In the genomic region with DNA sequence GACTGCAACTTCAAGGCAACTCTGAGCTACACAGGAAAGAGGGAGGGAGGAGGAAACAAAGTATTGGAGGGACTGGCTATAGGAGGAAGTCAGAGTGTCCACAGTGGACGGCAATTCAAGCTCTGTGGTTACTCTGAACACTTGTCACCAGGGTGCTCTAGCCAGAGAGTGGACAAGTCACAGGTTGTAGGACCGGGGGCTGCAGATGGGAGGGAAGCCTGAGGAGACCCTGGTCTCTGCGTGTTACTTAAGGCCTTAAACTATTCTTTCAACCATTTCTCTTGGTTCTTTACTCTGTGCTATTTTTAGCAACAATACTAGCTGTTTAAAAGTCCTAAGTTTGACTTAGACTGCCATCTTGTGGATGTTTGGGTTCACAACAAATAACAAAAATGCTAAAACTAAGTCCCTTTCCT, we compare ENCODE assay signal across 8 mouse cellular contexts. TPM values are rescaled to one million over a fixed set of nuclear protein-coding genes. Genes with fewer than 3 reads are reported as not detected.
DNase-seq lines count a peak whose midpoint lies in the region; ATAC-seq and TF ChIP-seq lines count a peak whose summit lies in the region.

No protein-coding gene starts in this region.

- no peaks in the 10 kb centered on the region for H3K9me3 ChIP-seq in ES-E14 (ENCODE audit: control insufficient read depth, insufficient read depth, low read depth, low read length)
- no peaks in the 10 kb centered on the region for H3K9me3 ChIP-seq in embryonic facial prominence, embryonic 13.5 days
- H3K9me3 ChIP-seq in hindbrain, postnatal 0 days (ENCODE audit: low read length) = no peaks in the 10 kb centered on the region
- H3K9me3 ChIP-seq in stomach, embryonic 14.5 days (ENCODE audit: control insufficient read depth, low read depth, low read length) = no peaks in the 10 kb centered on the region

- no peak overlapping the region for H3K9ac ChIP-seq in ES-E14 (ENCODE audit: insufficient read depth, low read depth, low read length, poor library complexity, severe bottlenecking)
- H3K9ac ChIP-seq in embryonic facial prominence, embryonic 13.5 days = 0 out of 2 replicates have a peak overlapping the region, but pooled peaks have one; percentile 27
- no peak overlapping the region for H3K9ac ChIP-seq in hindbrain, postnatal 0 days (replicated peaks; ENCODE audit: low read length)
- no peak overlapping the region; the same call in 1 of the 2 replicates for H3K9ac ChIP-seq in stomach, embryonic 14.5 days (replicated peaks; ENCODE audit: low read depth, low read length)

- no peak overlapping the region for H3K27ac ChIP-seq in ES-E14 (ENCODE audit: insufficient read depth, low read depth, low read length, poor library complexity, severe bottlenecking)
- H3K27ac ChIP-seq in embryonic facial prominence, embryonic 13.5 days = peak overlapping the region; percentile 49; the same call in 1 of the 2 replicates
- H3K27ac ChIP-seq in hindbrain, postnatal 0 days = peak overlapping the region; percentile 32; the same call in 1 of the 2 replicates
- peak overlapping the region; percentile 24; the same call in 1 of the 2 replicates for H3K27ac ChIP-seq in stomach, embryonic 14.5 days (ENCODE audit: low read length)
- no peak overlapping the region for H3K27ac ChIP-seq in cerebellum, adult 2 months (ENCODE audit: insufficient read depth, low read length)

- H3K27me3 ChIP-seq in embryonic facial prominence, embryonic 13.5 days = no peaks in the 10 kb centered on the region
- H3K27me3 ChIP-seq in hindbrain, postnatal 0 days (ENCODE audit: insufficient read depth, low read length) = no peaks in the 10 kb centered on the region
- no peaks in the 10 kb centered on the region for H3K27me3 ChIP-seq in stomach, embryonic 14.5 days (ENCODE audit: control insufficient read depth, insufficient read depth, low read length)
- H3K27me3 ChIP-seq in cerebellum, adult 2 months (ENCODE audit: control insufficient read depth, insufficient read depth, low read length) = no peaks in the 10 kb centered on the region

- no peaks in the 10 kb centered on the region for H3K4me1 ChIP-seq in ES-E14 (ENCODE audit: control insufficient read depth in 2 of 2, insufficient read depth in 2 of 2, low read length in 2 of 2, poor library complexity in 1 of 2)
- H3K4me1 ChIP-seq in embryonic facial prominence, embryonic 13.5 days = peaks cover 11% of the 10 kb centered on the region
- no peaks in the 10 kb centered on the region for H3K4me1 ChIP-seq in hindbrain, postnatal 0 days (ENCODE audit: insufficient read depth, low read length)
- H3K4me1 ChIP-seq in stomach, embryonic 14.5 days (ENCODE audit: control insufficient read depth, insufficient read depth, low read length) = peaks cover 7% of the 10 kb centered on the region; the same call in 1 of the 2 replicates
- H3K4me1 ChIP-seq in cerebellum, adult 2 months (ENCODE audit: control insufficient read depth, insufficient read depth, low read length) = no peaks in the 10 kb centered on the region

- peak; percentile 75 for TF ChIP-seq CTCF in hindbrain, postnatal 0 days (IDR thresholded peaks at IDR 0.05; ENCODE audit: low read depth)
- no peak; the same call in 1 of the 2 replicates for TF ChIP-seq CTCF in cerebellum, adult 2 months (IDR thresholded peaks at IDR 0.05; ENCODE audit: borderline replicate concordance, insufficient read depth, low read depth, low read length)

- H3K36me3 ChIP-seq in ES-E14 (ENCODE audit: control insufficient read depth, insufficient read depth, low read length, poor library complexity, severe bottlenecking) = no peaks in the 10 kb centered on the region
- H3K36me3 ChIP-seq in embryonic facial prominence, embryonic 13.5 days = no peaks in the 10 kb centered on the region
- no peaks in the 10 kb centered on the region for H3K36me3 ChIP-seq in hindbrain, postnatal 0 days (ENCODE audit: insufficient read depth, low read length)
- H3K36me3 ChIP-seq in stomach, embryonic 14.5 days (ENCODE audit: control insufficient read depth, insufficient read depth, low read length) = no peaks in the 10 kb centered on the region

- no peak overlapping the region for H3K4me3 ChIP-seq in ES-E14 (ENCODE audit: insufficient read depth in 1 of 2, low read depth in 1 of 2, low read length in 2 of 2, poor library complexity in 1 of 2, severe bottlenecking in 1 of 2)
- no peak overlapping the region for H3K4me3 ChIP-seq in embryonic facial prominence, embryonic 13.5 days
- H3K4me3 ChIP-seq in hindbrain, postnatal 0 days (ENCODE audit: low read length) = no peak overlapping the region
- no peak overlapping the region for H3K4me3 ChIP-seq in stomach, embryonic 14.5 days (ENCODE audit: low read depth, low read length)
- H3K4me3 ChIP-seq in cerebellum, adult 2 months (replicated peaks; ENCODE audit: insufficient read depth, low read depth, low read length) = no peak overlapping the region

- in situ Hi-C loops in ES-E14 (cut with MboI; ENCODE audit: low sequenced_read_pairs in 2 of 2, unreplicated experiment in 2 of 2) = loop anchor here in 1 of 2 experiments (25.0 kb wide), 1 partner anchor 368 kb away; no protein-coding TSS in a partner anchor

- H3K4me2 ChIP-seq in embryonic facial prominence, embryonic 13.5 days = no peak overlapping the region
- H3K4me2 ChIP-seq in hindbrain, postnatal 0 days (ENCODE audit: low read depth, low read length) = no peak overlapping the region
- H3K4me2 ChIP-seq in stomach, embryonic 14.5 days (replicated peaks; ENCODE audit: low read depth, low read length) = no peak overlapping the region

- 26% methylated on average over 3 of the region's 3 CpGs for WGBS in embryonic facial prominence, embryonic 13.5 days
- WGBS in hindbrain, postnatal 0 days = 29% methylated on average over 3 of the region's 3 CpGs
- WGBS in stomach, embryonic 14.5 days = 28% methylated on average over 3 of the region's 3 CpGs
- 26% methylated on average over 3 of the region's 3 CpGs for WGBS in cerebellum, adult 2 months

- ATAC-seq in embryonic facial prominence, embryonic 13.5 days (ENCODE audit: insufficient number of reproducible peaks, insufficient read depth, low FRiP score, low TSS enrichment, low read depth) = 0 out of 2 replicates have a peak, but pooled peaks have one; percentile 15
- peak; percentile 77 for ATAC-seq in hindbrain, postnatal 0 days
- ATAC-seq in stomach, embryonic 14.5 days (ENCODE audit: insufficient number of reproducible peaks, insufficient read depth, low FRiP score, low read depth) = peak; percentile 63; the same call in 1 of the 2 replicates

- no peak for TF ChIP-seq POLR2A in cerebellum, adult 2 months (IDR thresholded peaks at IDR 0.05; ENCODE audit: borderline replicate concordance, insufficient read depth, low read length)

- DNase-seq in 3T3-L1 (ENCODE audit: low read depth, low spot score) (peak; percentile 81), ES-E14 (ENCODE audit: low read depth, low spot score) (no peak)
- peak; percentile 81 for DNase-seq in hindbrain, postnatal 0 days (ENCODE audit: low spot score)
- peak; percentile 51 for DNase-seq in lung, postnatal 36 days
- DNase-seq in adrenal gland, postnatal 25 days = no peak
- no peak for DNase-seq in cerebellum, adult 2 months

TF ChIP-seq in ES-E14, 5 proteins besides CTCF, POLR2A, EP300 and RAD21:
- TF ChIP-seq ZNF384 (IDR thresholded peaks at IDR 0.05; ENCODE audit: low read depth, low read length) (no peak), CHD2 (IDR thresholded peaks at IDR 0.05; ENCODE audit: low read depth, low read length) (no peak), ZC3H11A (IDR thresholded peaks at IDR 0.05; ENCODE audit: borderline replicate concordance, low read depth, low read length) (peak; percentile 73), HCFC1 (IDR thresholded peaks at IDR 0.05; ENCODE audit: borderline replicate concordance, insufficient read depth, low read length) (no peak), MAFK (IDR thresholded peaks at IDR 0.05; ENCODE audit: insufficient read depth, low read depth, low read length) (no peak)

RNA-seq across cellular contexts. Expression of a gene that starts 38.6 kb away (rescaled TPM):
- total RNA-seq in ES-E14 (2012; rRNA removed) = 6.7 and 20.9 TPM in 2 replicates
- 85.4 and 93.8 TPM in 2 replicates for polyA plus RNA-seq in embryonic facial prominence, embryonic 13.5 days (2015; fragmentation: Nextera tagmentation; extraction: Ambion mirVana)
- 7.2 and 12.8 TPM in 2 replicates for total RNA-seq in hindbrain, postnatal 0 days (2014; rRNA removed)
- polyA plus RNA-seq in hindbrain, postnatal 0 days (2015; fragmentation: Nextera tagmentation; extraction: Ambion mirVana) = 17.3 and 18.8 TPM in 2 replicates
- polyA plus RNA-seq in stomach, embryonic 14.5 days (2014; fragmentation: Nextera tagmentation; extraction: Ambion mirVana) = 53.3 and 58.0 TPM in 2 replicates
- 15.7 and 21.7 TPM in 2 replicates for total RNA-seq in adrenal gland, postnatal 25 days (2021)
- polyA plus RNA-seq in cerebellum, adult 2 months (2012; rRNA removed) = 10.1 and 10.5 TPM in 2 replicates

RNA-seq across cellular contexts. Expression of a gene that starts 56.7 kb away (rescaled TPM):
- 0.45 TPM in 1 of 2 replicates, not detected in the other for total RNA-seq in ES-E14 (2012; rRNA removed)
- polyA plus RNA-seq in embryonic facial prominence, embryonic 13.5 days (2015; fragmentation: Nextera tagmentation; extraction: Ambion mirVana) = 0.30 TPM in 1 of 2 replicates, not detected in the other
- total RNA-seq in hindbrain, postnatal 0 days (2014; rRNA removed) = not detected in 2 replicates
- polyA plus RNA-seq in hindbrain, postnatal 0 days (2015; fragmentation: Nextera tagmentation; extraction: Ambion mirVana) = 0.76 and 1.3 TPM in 2 replicates
- 0.09 and 0.11 TPM in 2 replicates for polyA plus RNA-seq in stomach, embryonic 14.5 days (2014; fragmentation: Nextera tagmentation; extraction: Ambion mirVana)
- total RNA-seq in adrenal gland, postnatal 25 days (2021) = 0.39 TPM in 1 of 2 replicates, not detected in the other
- polyA plus RNA-seq in cerebellum, adult 2 months (2012; rRNA removed) = 0.11 and 0.38 TPM in 2 replicates

RNA-seq across cellular contexts. Expression of a gene that starts 58.4 kb away (rescaled TPM):
- not detected in 2 replicates for total RNA-seq in ES-E14 (2012; rRNA removed)
- polyA plus RNA-seq in embryonic facial prominence, embryonic 13.5 days (2015; fragmentation: Nextera tagmentation; extraction: Ambion mirVana) = 0.30 TPM in 1 of 2 replicates, not detected in the other
- not detected in 2 replicates for total RNA-seq in hindbrain, postnatal 0 days (2014; rRNA removed)
- polyA plus RNA-seq in hindbrain, postnatal 0 days (2015; fragmentation: Nextera tagmentation; extraction: Ambion mirVana) = not detected in 2 replicates
- polyA plus RNA-seq in stomach, embryonic 14.5 days (2014; fragmentation: Nextera tagmentation; extraction: Ambion mirVana) = 0.48 and 3.7 TPM in 2 replicates
- total RNA-seq in adrenal gland, postnatal 25 days (2021) = not detected in 2 replicates
- 0.22 and 0.31 TPM in 2 replicates for polyA plus RNA-seq in cerebellum, adult 2 months (2012; rRNA removed)

Comparison
In these comparisons a context has a peak if more than half of its experiments do, and no peak if none do; other contexts are left out.
1. DNase-seq: peak in 3T3-L1 (single experiment), hindbrain, postnatal 0 days (single experiment) and lung, postnatal 36 days (single experiment); none in ES-E14 (single experiment), adrenal gland, postnatal 25 days (single experiment) and cerebellum, adult 2 months (0 of 2).
2. H3K27ac ChIP-seq: peak in embryonic facial prominence, embryonic 13.5 days (single experiment), hindbrain, postnatal 0 days (single experiment) and stomach, embryonic 14.5 days (single experiment); none in ES-E14 (single experiment) and cerebellum, adult 2 months (single experiment).
3. ATAC-seq: peak in every context shown above with its lines; median percentile 77 in hindbrain, postnatal 0 days; 63 in stomach, embryonic 14.5 days; 15 in embryonic facial prominence, embryonic 13.5 days.